Mouse (Mus musculus) Muller cell, postnatal 12 days (primary cell): ENCODE results near the gene Afg3l1.
"Not testable (repeated sequence)": the region's sequence is repeated elsewhere in the genome, so short reads cannot be mapped to it uniquely, and the experiment has no call there.

Source experiments
- DNase-seq: peaks from one replicate; pipeline ENCODE4 v3.0.0-alpha.2; 2015; ENCODE audit errors: inconsistent ontology term

Afg3l1 gene

DNA sequence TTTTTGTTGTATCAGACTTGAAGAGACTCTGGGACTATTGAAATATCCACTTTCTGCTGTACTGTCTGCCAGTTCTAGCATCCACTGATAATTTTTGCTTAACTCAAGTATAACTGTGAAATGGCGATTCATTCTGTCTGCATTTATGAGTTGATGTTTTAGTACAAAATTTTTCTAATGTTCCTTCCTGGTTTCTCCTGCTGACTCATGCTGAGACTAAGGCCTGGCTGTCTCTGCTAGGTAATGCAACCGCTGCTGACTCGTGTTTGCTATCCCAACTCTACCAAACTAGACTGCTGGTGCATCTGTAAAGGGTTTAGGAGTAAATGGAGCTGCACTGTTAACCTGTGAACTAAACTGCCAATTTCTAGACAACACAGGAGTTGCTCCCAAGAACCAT, 10.2 kb upstream of the Afg3l1 start:
- DNase-seq = no peak

DNA sequence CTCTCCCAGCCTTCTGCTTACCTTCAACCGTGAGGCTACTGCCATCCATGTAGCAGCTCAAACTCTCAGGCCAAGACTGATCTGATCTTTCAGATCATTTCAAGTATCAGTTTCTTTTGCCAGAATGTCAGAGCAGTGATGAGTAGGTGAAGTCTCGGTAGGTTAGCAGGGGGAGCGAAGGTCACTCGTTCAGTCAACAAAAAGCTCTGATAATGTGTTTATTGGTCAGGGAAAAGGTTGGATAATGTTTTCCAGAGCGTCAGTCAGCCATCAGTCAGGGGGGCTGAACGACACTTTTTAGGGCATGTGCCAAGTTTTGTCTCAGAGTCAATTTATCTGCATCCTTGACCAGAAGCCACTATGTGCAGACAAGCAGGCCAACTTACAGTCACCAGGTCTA, 4.7 kb upstream of the Afg3l1 start:
- not testable (repeated sequence) for DNase-seq

DNA sequence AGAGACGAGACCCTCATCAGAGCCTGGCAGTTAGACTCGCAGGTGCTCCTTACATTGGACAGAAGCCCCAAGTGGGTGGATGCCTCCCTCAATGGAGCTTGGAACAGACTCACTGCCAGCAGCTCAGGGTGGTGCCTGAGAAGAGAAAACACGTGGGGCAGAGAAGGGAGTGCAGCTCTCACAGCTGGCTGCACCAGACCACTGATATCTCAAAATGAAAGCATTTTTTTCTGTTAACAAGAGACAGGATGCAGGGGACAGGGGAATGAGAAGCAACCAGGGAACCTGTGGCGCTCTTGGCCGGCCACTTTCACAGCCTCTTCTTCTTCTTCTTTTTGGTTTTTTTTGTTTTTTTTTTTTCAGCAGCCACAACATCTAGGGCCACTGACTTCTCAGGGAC, 3.2 kb upstream of the Afg3l1 start:
- not testable (repeated sequence) for DNase-seq

- no peak for DNase-seq
Measured at GRCm38 (mm10) chr8:123476911-123477736, 579 bp upstream of the Afg3l1 start.

DNA sequence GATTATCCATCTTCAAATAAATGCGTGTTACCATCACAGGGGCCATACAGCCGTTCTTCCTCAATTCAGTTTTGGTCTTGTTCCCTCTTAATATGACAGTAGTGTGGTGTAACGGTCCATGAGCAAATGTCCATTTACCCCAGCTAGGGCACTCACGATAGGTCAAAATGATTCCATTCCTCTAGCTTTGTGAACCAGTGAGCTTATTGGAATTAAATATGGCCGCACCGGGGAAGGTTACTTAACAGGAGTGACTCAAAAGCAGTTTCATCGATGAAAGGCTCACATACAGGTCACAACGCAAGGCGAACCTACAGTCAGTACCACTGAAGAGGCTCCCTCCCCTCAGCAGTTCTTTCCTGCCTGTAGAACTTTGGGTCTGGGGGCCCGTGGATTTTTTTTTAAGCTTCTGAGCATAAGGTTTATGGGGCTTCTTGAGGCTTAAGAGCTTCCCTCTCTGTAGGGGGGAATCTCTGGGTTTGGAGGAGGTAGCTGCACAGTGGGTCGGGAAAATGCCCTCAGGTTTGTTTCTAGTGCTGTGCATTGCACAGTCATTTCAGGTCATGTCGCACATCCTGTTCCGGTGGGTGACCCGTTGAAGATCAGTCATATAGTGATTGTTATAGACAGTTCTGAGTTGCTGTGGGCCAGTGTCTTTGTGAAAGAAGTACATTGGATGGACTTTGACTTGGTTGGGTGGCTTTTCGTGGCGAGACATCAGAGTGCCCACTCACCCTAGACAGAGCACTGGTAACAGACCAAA, 934 bp downstream of the Afg3l1 start:
- no peak for DNase-seq

DNA sequence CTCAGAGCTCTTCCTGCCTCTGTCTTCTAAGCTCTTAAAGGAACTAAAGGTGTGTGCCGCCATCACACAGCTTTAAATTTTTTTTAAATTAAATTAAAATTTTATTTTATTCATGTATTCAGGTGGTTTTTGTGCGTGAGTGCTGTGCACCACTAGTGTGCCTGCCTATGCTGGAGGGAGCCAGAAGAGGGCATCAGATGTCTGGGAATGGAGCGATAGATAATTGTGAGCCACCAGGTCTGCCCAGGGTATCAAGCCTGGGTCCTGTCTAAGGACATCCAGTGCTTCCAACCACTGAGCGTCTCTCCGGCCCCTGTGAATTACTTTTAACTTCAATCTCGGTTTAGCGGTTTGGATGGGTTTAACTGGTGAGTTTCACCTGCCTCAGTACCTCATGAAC, 4.9 kb downstream of the Afg3l1 start:
- DNase-seq = no peak

DNA sequence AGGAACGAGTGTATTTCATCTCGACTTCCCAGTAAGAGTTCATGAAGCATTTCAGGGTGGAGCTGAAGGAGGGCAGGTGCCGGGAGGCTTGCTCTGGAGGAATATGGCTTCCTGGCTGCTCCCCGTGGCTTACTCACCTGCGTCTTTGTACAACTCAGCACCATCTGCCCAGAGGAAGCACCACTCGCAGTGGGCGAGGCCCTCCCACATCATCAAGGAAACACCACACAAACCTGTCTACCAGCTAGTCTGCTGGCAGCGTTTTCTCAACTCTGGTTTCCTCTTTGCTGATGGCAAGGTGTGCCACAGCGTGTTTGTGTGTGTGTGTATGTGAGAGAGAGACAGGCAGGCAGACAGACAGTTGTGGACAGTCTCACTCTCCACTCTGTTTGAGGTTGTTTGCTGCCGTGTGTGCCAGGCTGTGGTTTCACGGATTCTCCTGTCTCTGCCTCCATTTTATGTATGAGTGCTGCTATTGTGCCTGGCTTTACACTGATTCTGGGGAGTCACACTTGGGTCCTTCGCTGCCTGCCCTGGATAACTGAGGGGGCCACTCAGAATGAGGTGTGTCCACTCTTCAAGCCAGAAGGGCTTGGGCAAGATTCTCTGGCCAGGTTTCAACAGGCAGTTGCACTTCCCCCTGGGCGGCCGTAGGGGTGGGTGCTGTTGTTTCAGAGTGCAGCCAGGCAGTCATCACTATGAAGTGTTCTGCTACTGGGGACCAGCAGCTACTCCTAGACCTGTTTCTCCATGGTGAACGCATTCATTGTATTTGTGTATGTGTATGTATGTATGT, 13.8 kb downstream of the Afg3l1 start:
- no peak for DNase-seq

GRCm38 (mm10) chr8:123492898-123493297, 15.2 kb downstream of the Afg3l1 start:
- no peak for DNase-seq

GRCm38 (mm10) chr8:123497699-123498098, 20.0 kb downstream of the Afg3l1 start:
- no peak for DNase-seq

GRCm38 (mm10) chr8:123498963-123499362, 21.3 kb downstream of the Afg3l1 start:
- DNase-seq = no peak

GRCm38 (mm10) chr8:123499556-123499955, 21.9 kb downstream of the Afg3l1 start:
- no peak for DNase-seq

GRCm38 (mm10) chr8:123502192-123502591, 24.5 kb downstream of the Afg3l1 start:
- no peak for DNase-seq

DNA sequence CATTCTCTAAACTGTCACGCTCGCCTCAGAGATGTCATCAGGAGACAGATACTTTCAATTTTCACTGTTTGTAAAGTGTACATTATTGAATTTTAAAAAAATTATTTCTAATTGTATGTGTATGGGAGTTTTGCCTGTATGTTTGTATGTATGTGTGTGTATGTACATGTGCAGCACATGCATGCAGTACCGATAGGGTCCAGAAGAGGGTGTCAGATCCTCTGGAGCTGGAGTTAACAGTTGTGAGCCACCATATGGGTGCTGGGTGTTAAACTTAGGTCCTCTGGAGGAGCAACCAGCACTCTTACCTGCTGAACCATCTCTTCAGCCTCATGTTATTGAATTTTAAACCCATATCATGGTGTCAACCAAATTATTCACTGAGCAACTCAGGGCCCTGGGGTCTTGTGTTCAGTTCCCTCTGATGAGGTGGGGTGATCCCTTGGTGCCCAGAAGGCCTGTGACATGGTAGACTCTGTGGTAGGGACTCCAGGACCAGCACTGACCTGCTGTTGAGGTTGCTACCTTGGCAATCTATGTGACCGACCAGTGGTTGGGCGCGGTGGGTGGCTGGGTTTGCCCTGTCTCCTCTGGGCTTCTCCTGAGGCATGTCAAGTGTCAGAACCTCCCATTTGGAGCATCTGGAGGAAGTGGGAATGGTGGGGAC, 26.2 kb downstream of the Afg3l1 start:
- DNase-seq = no peak

GRCm38 (mm10) chr8:123504591-123505195, 27.0 kb downstream of the Afg3l1 start:
- DNase-seq = peak; percentile 62

DNA sequence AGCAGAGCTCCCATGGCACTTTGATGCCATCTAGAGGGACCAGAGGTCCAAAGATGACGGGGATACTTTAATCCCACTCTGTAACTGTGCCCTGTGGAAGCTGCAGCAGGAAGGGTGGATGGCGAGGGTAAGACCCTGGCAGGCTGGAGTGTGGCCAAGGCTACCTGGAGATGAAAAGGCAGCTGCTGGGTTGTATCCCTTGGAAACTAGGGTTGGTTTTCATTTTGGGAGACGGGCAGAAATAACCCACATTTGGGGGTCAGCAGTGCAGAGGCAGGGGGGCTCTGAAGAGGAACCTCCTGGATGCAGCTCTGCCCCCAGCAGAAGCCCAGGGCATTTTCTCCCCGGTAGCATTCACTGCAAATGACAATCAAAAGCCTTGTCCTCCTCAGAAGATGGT, 27.6 kb downstream of the Afg3l1 start:
- DNase-seq = no peak

DNA sequence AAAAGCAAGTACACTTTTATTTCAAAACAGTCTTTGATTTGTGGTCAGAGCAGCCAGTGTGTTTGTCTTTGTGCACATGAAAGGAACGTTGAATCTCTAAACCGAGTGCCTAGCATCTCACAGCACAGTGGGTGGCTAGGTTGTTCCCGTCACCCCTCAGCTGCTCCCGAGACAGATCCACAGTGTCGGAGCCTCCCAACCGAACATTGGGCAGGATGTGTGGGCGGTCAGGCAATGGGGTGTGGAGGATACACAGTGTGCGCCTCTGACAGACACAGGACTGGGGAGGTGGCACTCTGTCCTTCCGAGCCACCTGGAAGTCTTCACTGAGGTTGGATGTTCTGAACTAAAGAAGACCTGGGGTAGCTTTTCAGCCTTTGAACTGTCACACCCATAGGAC, 28.0 kb downstream of the Afg3l1 start:
- DNase-seq = no peak

DNA sequence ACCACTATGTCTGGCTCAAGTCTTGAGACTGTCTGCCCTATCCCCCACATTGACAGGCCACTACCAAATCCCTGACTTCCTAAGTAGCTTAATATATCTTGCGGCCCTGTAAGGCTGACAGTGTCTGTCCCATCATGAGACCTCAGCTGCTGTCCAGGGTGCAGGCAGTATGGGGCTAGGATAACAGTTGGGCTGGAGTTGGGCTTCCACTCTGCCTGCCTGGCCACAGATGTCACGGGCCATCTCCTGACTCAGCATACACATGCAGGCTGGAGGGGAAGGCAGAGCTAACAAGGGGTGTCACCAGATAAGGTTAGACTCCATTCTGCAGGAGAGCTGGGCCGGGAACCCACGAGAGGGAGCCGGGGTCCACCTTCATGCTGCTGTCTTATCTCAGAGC, 29.4 kb downstream of the Afg3l1 start:
- no peak for DNase-seq

GRCm38 (mm10) chr8:123510819-123511218, 33.1 kb downstream of the Afg3l1 start:
- no peak for DNase-seq

DNA sequence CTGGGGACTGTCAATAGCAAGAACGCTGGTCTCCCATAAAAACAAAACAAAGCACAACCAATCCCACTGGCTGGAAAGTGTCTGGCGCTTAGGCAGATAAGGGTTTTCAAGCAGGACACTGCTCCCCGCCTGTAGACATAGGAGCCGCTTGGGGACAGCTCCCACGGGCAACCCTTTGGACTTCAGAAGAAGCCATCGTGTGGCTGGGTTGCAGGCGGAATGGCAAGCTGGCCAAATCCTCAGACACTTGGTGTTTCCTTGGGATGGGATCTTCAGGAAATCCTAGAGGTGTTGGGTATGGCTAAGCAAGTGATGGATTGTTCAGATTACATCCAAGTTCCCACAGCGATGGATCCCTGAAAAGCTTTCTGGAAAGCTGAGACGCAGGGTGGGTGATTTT, 36.4 kb downstream of the Afg3l1 start:
- no peak for DNase-seq

- DNase-seq = peak; percentile 60
Measured at GRCm38 (mm10) chr8:123514781-123515539, 37.3 kb downstream of the Afg3l1 start, which contains the start of gene Dbndd1. Gene Dbndd1 (minus strand): TSS chr8:123515463.

GRCm38 (mm10) chr8:123515540-123515897, 37.8 kb downstream of the Afg3l1 start:
- no peak for DNase-seq
